ENCODE assay signal across 35 mouse cellular contexts in the genomic region with DNA sequence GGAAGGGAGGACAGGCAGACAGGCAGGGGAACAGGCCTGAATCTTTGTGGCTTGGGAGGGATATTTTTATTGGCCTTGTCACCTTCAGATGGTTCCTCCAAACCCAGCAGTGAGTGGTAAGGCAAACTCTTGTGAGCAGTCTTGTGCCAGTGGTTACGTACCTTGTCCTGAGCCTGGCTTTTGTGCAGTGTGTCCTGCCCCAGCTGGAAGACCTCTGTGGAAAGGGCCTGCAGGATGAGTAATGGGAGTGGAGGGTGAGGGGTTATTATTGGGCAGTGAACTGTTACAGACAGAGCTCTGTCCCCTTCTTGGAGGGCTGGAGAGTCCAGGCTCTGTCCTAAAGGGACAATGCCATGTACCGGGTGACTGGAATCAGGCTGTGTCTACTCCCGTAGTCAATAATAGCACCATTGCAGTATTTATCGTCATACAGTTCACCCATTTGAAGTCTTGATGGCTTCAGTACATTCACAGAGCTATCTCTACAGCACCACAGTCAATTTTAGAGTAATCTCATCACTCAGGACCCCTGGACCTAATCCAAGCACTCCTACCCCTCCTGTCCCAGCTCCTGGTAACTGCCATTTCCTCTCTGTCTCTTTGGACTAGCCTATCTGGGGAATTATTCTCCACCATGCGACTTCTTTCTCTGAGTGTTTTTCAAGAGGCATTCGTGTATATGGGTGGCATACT. TPM values are rescaled to one million over a fixed set of nuclear protein-coding genes. Genes with fewer than 3 reads are reported as not detected.
A peak's percentile ranks its signal among the peaks of the same experiment; 100 is the strongest.
DNase-seq lines count a peak whose midpoint lies in the region; ATAC-seq and TF ChIP-seq lines count a peak whose summit lies in the region.
"Had no signal": no experiment of that assay in that cellular context is flagged by ENCODE, and none has a peak within 500 bp of the region (broad histone marks: within the 10 kb centered on the region; RNA-seq: fewer than 3 reads in every experiment).

No protein-coding gene starts in this region.

- H3K27me3 ChIP-seq in kidney, embryonic 15.5 days = no peaks in the 10 kb centered on the region
- no peaks in the 10 kb centered on the region for H3K27me3 ChIP-seq in MEL (ENCODE audit: control insufficient read depth in 1 of 2, insufficient read depth in 2 of 2, low read length in 2 of 2)
- H3K27me3 ChIP-seq: embryonic facial prominence, embryonic 13.5 days; forebrain, embryonic 13.5 days; heart, embryonic 13.5 days had no signal

- 0 out of 2 replicates have a peak, but pooled peaks cover 5% of the 10 kb centered on the region for H3K4me1 ChIP-seq in kidney, embryonic 15.5 days
- H3K4me1 ChIP-seq in MEL (ENCODE audit: control insufficient read depth in 1 of 2, insufficient read depth in 2 of 2, low read length in 2 of 2) = no peaks in the 10 kb centered on the region
- H3K4me1 ChIP-seq: embryonic facial prominence, embryonic 10.5 days; embryonic facial prominence, embryonic 13.5 days; forebrain, embryonic 10.5 days; forebrain, embryonic 13.5 days; heart, embryonic 10.5 days; heart, embryonic 13.5 days had no signal

- TF ChIP-seq EP300 in MEL (IDR thresholded peaks at IDR 0.05; ENCODE audit: low read depth in 1 of 2, low read length in 2 of 2) = no peak; a peak in 1 of 4 replicates

- TF ChIP-seq POLR2A in MEL (IDR thresholded peaks at IDR 0.05; ENCODE audit: control insufficient read depth in 1 of 2, insufficient read depth in 1 of 2, low read depth in 1 of 2, low read length in 2 of 2, poor library complexity in 1 of 2) = no peak

- no peak overlapping the region for H3K9ac ChIP-seq in kidney, embryonic 15.5 days
- H3K9ac ChIP-seq in MEL (ENCODE audit: control insufficient read depth, low read depth, low read length, poor library complexity, severe bottlenecking) = no peak overlapping the region
- H3K9ac ChIP-seq: embryonic facial prominence, embryonic 13.5 days; forebrain, embryonic 13.5 days; heart, embryonic 13.5 days; hindbrain, embryonic 14.5 days had no signal

- no peak for DNase-seq in kidney, postnatal 10 days
- DNase-seq in MEL (ENCODE audit: low read depth, low spot score) = peak; percentile 16
- no peak for DNase-seq in frontal cortex, postnatal 14 days (ENCODE audit: low spot score in 2 of 2)
- no peak for DNase-seq in right cerebral cortex, adult 18-20 months
- DNase-seq: adrenal gland, adult 8-10 months; adrenal gland, postnatal 25 days; cerebellum, adult 11-12 months; cerebellum, adult 8-10 months; cerebellum, postnatal 10 days; cerebellum, postnatal 36 days; embryo, embryonic 11 days; gastrocnemius, adult 2 months; gastrocnemius, postnatal 14 days; heart, adult 18-20 months; heart, postnatal 14 days; heart, postnatal 4 days had no signal

- no peak overlapping the region for H3K4me2 ChIP-seq in kidney, embryonic 15.5 days
- H3K4me2 ChIP-seq: embryonic facial prominence, embryonic 13.5 days; forebrain, embryonic 13.5 days; heart, embryonic 13.5 days; hindbrain, embryonic 14.5 days had no signal

- WGBS in kidney, embryonic 15.5 days = 66% methylated on average over 6 of the region's 6 CpGs

- H3K4me3 ChIP-seq in kidney, embryonic 15.5 days (replicated peaks) = no peak overlapping the region
- no peak overlapping the region for H3K4me3 ChIP-seq in MEL (ENCODE audit: control insufficient read depth in 1 of 2, insufficient read depth in 1 of 2, low read depth in 2 of 2, low read length in 2 of 2)
- H3K4me3 ChIP-seq: embryonic facial prominence, embryonic 10.5 days; embryonic facial prominence, embryonic 13.5 days; erythroblast, embryonic 14.5 days; forebrain, embryonic 10.5 days; forebrain, embryonic 13.5 days; gastrocnemius, adult 2 months; heart, embryonic 10.5 days; heart, embryonic 13.5 days had no signal

- no peak for TF ChIP-seq RAD21 in MEL (IDR thresholded peaks at IDR 0.05; ENCODE audit: low read depth, low read length)

- H3K27ac ChIP-seq in kidney, embryonic 15.5 days = no peak overlapping the region
- no peak overlapping the region for H3K27ac ChIP-seq in MEL (ENCODE audit: control insufficient read depth, low read depth, low read length)
- H3K27ac ChIP-seq: embryonic facial prominence, embryonic 10.5 days; embryonic facial prominence, embryonic 13.5 days; forebrain, embryonic 10.5 days; forebrain, embryonic 13.5 days; gastrocnemius, adult 2 months; heart, embryonic 10.5 days; heart, embryonic 13.5 days; hindbrain, embryonic 14.5 days; hindbrain, postnatal 0 days had no signal

- no peaks in the 10 kb centered on the region; the same call in 1 of the 2 replicates for H3K79me2 ChIP-seq in MEL (ENCODE audit: control insufficient read depth, insufficient read depth, low read length, poor library complexity)

- no peak for TF ChIP-seq CTCF in MEL (IDR thresholded peaks at IDR 0.05 in 2 of 3, conservative IDR thresholded peaks at IDR 0.05 in 1 of 3; ENCODE audit: control insufficient read depth in 1 of 3, insufficient read depth in 1 of 3, low read depth in 2 of 3, low read length in 3 of 3, poor library complexity in 1 of 3, severe bottlenecking in 1 of 3)

- H3K9me3 ChIP-seq in kidney, embryonic 15.5 days (replicated peaks) = no peaks in the 10 kb centered on the region
- H3K9me3 ChIP-seq in MEL (replicated peaks; ENCODE audit: insufficient read depth, low read length) = no peaks in the 10 kb centered on the region
- H3K9me3 ChIP-seq: embryonic facial prominence, embryonic 10.5 days; embryonic facial prominence, embryonic 13.5 days; forebrain, embryonic 10.5 days; forebrain, embryonic 13.5 days; heart, embryonic 10.5 days; heart, embryonic 13.5 days had no signal

- H3K36me3 ChIP-seq in kidney, embryonic 15.5 days = peaks cover 2% of the 10 kb centered on the region; the same call in 1 of the 2 replicates
- H3K36me3 ChIP-seq in MEL (ENCODE audit: control insufficient read depth in 1 of 2, insufficient read depth in 2 of 2, low read length in 2 of 2) = peaks cover 0 to 3% of the 10 kb centered on the region in 2 experiments; a peak in 2 of 4 replicates
- H3K36me3 ChIP-seq: embryonic facial prominence, embryonic 10.5 days had no signal

- ATAC-seq in kidney, embryonic 15.5 days (replicated peaks; ENCODE audit: low FRiP score) = peak; percentile 54; the same call in 1 of the 2 replicates
- ATAC-seq in erythroid progenitor cell, adult 5-6 weeks (replicated peaks; ENCODE audit: low FRiP score, poor library complexity, severe bottlenecking) = 0 out of 2 replicates have a peak, but pooled peaks have one; percentile 14
- ATAC-seq: activated CD4-positive, CD25-positive, alpha-beta regulatory T cell, adult 4 months; CD4-positive, CD25-positive, alpha-beta regulatory T cell, adult 4 months; forebrain, embryonic 13.5 days; forebrain, embryonic 16.5 days; hindbrain, postnatal 0 days had no signal

TF ChIP-seq in MEL, 35 proteins besides CTCF, POLR2A, EP300 and RAD21:
- TF ChIP-seq POLR2AphosphoS5 (IDR thresholded peaks at IDR 0.05; ENCODE audit: borderline replicate concordance, low read depth, low read length) (no peak), BHLHE40 (IDR thresholded peaks at IDR 0.05; ENCODE audit: borderline replicate concordance, low read depth, low read length) (no peak), ZC3H11A (IDR thresholded peaks at IDR 0.05; ENCODE audit: low read depth, low read length) (no peak), ZMIZ1 (IDR thresholded peaks at IDR 0.05; ENCODE audit: low read depth, low read length) (no peak), GATA1 (IDR thresholded peaks at IDR 0.05; ENCODE audit: low read depth, low read length) (no peak), GABPA (IDR thresholded peaks at IDR 0.05; ENCODE audit: low read depth, low read length) (no peak)

RNA-seq across cellular contexts. Expression of a gene that starts 11.6 kb away (rescaled TPM):
- polyA plus RNA-seq in kidney, embryonic 15.5 days (2015; fragmentation: Nextera tagmentation; extraction: Ambion mirVana) = 6.5 and 6.9 TPM in 2 replicates
- 7.2 and 7.5 TPM in 2 replicates for total RNA-seq in MEL (2012; rRNA removed)
- polyA plus RNA-seq in MEL (2012; ENCODE audit: insufficient read depth in 1 of 2, insufficient read length in 2 of 2, low read depth in 1 of 2, low replicate concordance in 2 of 2, missing spikeins in 1 of 2) = 100 to 1,000 TPM in 1 of 2 experiments, 10 to 100 TPM in 1; 13.8 to 162 TPM
- total RNA-seq in erythroid progenitor cell, adult 5-6 weeks (2015; ENCODE audit: low replicate concordance) = 16.8 and 21.3 TPM in 2 replicates
- 12.2 and 17.9 TPM in 2 replicates for total RNA-seq in erythroid progenitor cell, adult 5-6 weeks (2017; ENCODE audit: low replicate concordance)

RNA-seq across cellular contexts. Expression of a gene that starts 13.1 kb away (rescaled TPM):
- polyA plus RNA-seq in kidney, embryonic 15.5 days (2015; fragmentation: Nextera tagmentation; extraction: Ambion mirVana) = not detected in 2 replicates
- 0.33 TPM in 1 of 2 replicates, not detected in the other for total RNA-seq in MEL (2012; rRNA removed)
- not detected for polyA plus RNA-seq in MEL (2012; ENCODE audit: insufficient read depth in 1 of 2, insufficient read length in 2 of 2, low read depth in 1 of 2, low replicate concordance in 2 of 2, missing spikeins in 1 of 2)
- total RNA-seq in erythroid progenitor cell, adult 5-6 weeks (2015; ENCODE audit: low replicate concordance) = not detected in 2 replicates
- total RNA-seq in erythroid progenitor cell, adult 5-6 weeks (2017; ENCODE audit: low replicate concordance) = not detected in 2 replicates
- total RNA-seq: gastrocnemius, adult 2 months; gastrocnemius, postnatal 14 days; gastrocnemius, postnatal 4 days; heart, postnatal 4 days had no signal
- polyA plus RNA-seq: activated CD4-positive, CD25-positive, alpha-beta regulatory T cell, adult 4 months; C2C12; CD4-positive, CD25-positive, alpha-beta regulatory T cell, adult 4 months; erythroblast, embryonic 14.5 days; forebrain, embryonic 10.5 days; heart, embryonic 10.5 days; heart, embryonic 13.5 days had no signal

RNA-seq across cellular contexts. Expression of a gene that starts 38.5 kb away (rescaled TPM):
- polyA plus RNA-seq in kidney, embryonic 15.5 days (2015; fragmentation: Nextera tagmentation; extraction: Ambion mirVana) = not detected in 2 replicates
- total RNA-seq in MEL (2012; rRNA removed) = not detected in 2 replicates
- polyA plus RNA-seq in MEL (2012; ENCODE audit: insufficient read depth in 1 of 2, insufficient read length in 2 of 2, low read depth in 1 of 2, low replicate concordance in 2 of 2, missing spikeins in 1 of 2) = not detected
- total RNA-seq in erythroid progenitor cell, adult 5-6 weeks (2015; ENCODE audit: low replicate concordance) = not detected in 2 replicates
- not detected in 2 replicates for total RNA-seq in erythroid progenitor cell, adult 5-6 weeks (2017; ENCODE audit: low replicate concordance)
- total RNA-seq: gastrocnemius, adult 2 months; gastrocnemius, postnatal 14 days; gastrocnemius, postnatal 4 days; heart, adult 18-20 months; heart, postnatal 14 days; heart, postnatal 4 days; hindbrain, postnatal 0 days had no signal
- polyA plus RNA-seq: activated CD4-positive, CD25-positive, alpha-beta regulatory T cell, adult 4 months; brain, embryonic 14.5 days; C2C12; CD4-positive, CD25-positive, alpha-beta regulatory T cell, adult 4 months; cortical plate, adult 2 months; embryonic facial prominence, embryonic 10.5 days; embryonic facial prominence, embryonic 13.5 days; erythroblast, embryonic 14.5 days; forebrain, embryonic 10.5 days; forebrain, embryonic 13.5 days; forebrain, embryonic 16.5 days; heart, embryonic 10.5 days; heart, embryonic 13.5 days; heart, embryonic 16.5 days; hindbrain, embryonic 14.5 days; hindbrain, postnatal 0 days had no signal

RNA-seq across cellular contexts. Expression of a gene that starts 39.3 kb away (rescaled TPM):
- 18.5 and 21.5 TPM in 2 replicates for polyA plus RNA-seq in kidney, embryonic 15.5 days (2015; fragmentation: Nextera tagmentation; extraction: Ambion mirVana)
- total RNA-seq in MEL (2012; rRNA removed) = 13.9 and 14.3 TPM in 2 replicates
- polyA plus RNA-seq in MEL (2012; ENCODE audit: insufficient read depth in 1 of 2, insufficient read length in 2 of 2, low read depth in 1 of 2, low replicate concordance in 2 of 2, missing spikeins in 1 of 2) = 10 to 100 TPM in 1 of 2 experiments, not detected in 1; 16.0 TPM
- 14.8 and 15.5 TPM in 2 replicates for total RNA-seq in erythroid progenitor cell, adult 5-6 weeks (2015; ENCODE audit: low replicate concordance)
- total RNA-seq in erythroid progenitor cell, adult 5-6 weeks (2017; ENCODE audit: low replicate concordance) = 8.7 and 9.2 TPM in 2 replicates
